8 mouse cellular contexts compared by ENCODE assay signal in genomic region chr9:50774026-50774462, GRCm38 (mm10). TPM values are rescaled to one million over a fixed set of nuclear protein-coding genes. Genes with fewer than 3 reads are reported as not detected.
DNase-seq lines count a peak whose midpoint lies in the region; ATAC-seq and TF ChIP-seq lines count a peak whose summit lies in the region.

No protein-coding gene starts in this region.

- no peaks in the 10 kb centered on the region for H3K27me3 ChIP-seq in kidney, postnatal 0 days (ENCODE audit: insufficient read depth, low read length)
- H3K27me3 ChIP-seq in embryonic facial prominence, embryonic 10.5 days (replicated peaks; ENCODE audit: low read depth, poor library complexity, severe bottlenecking) = no peaks in the 10 kb centered on the region
- no peaks in the 10 kb centered on the region for H3K27me3 ChIP-seq in intestine, embryonic 16.5 days (replicated peaks; ENCODE audit: control insufficient read depth, insufficient read depth, low read length)

- H3K9me3 ChIP-seq in kidney, postnatal 0 days (replicated peaks; ENCODE audit: low read length) = no peaks in the 10 kb centered on the region
- H3K9me3 ChIP-seq in embryonic facial prominence, embryonic 10.5 days = no peaks in the 10 kb centered on the region
- H3K9me3 ChIP-seq in intestine, embryonic 16.5 days (ENCODE audit: control insufficient read depth, low read length) = no peaks in the 10 kb centered on the region

- no peak for ATAC-seq in kidney, postnatal 0 days (replicated peaks; ENCODE audit: low FRiP score, low read depth)
- ATAC-seq in intestine, embryonic 16.5 days = no peak

- DNase-seq in kidney, postnatal 0 days (ENCODE audit: low spot score) = no peak
- DNase-seq in kidney, adult 11 months = no peak
- no peak for DNase-seq in embryonic facial prominence, embryonic 10.5 days (ENCODE audit: low spot score)
- peak; percentile 37 for DNase-seq in naive thymus-derived CD4-positive, alpha-beta T cell, adult 2 months (ENCODE audit: low read depth)
- DNase-seq in left cerebral cortex, adult 11 months (ENCODE audit: low spot score) = no peak
- DNase-seq in frontal cortex, postnatal 14 days (ENCODE audit: low spot score in 2 of 2) = no peak
- no peak for DNase-seq in left cerebral cortex, adult 9 months (ENCODE audit: low spot score in 2 of 2)

- H3K36me3 ChIP-seq in kidney, postnatal 0 days (ENCODE audit: insufficient read depth, low read length) = 0 out of 2 replicates have a peak, but pooled peaks cover 3% of the 10 kb centered on the region
- peaks cover 38% of the 10 kb centered on the region for H3K36me3 ChIP-seq in embryonic facial prominence, embryonic 10.5 days (replicated peaks)
- H3K36me3 ChIP-seq in intestine, embryonic 16.5 days (ENCODE audit: control insufficient read depth, insufficient read depth, low read length) = no peaks in the 10 kb centered on the region

- no peak for TF ChIP-seq CTCF in kidney, postnatal 0 days (IDR thresholded peaks at IDR 0.05; ENCODE audit: low read depth)

- H3K9ac ChIP-seq in kidney, postnatal 0 days (ENCODE audit: low read depth, low read length) = no peak overlapping the region
- H3K9ac ChIP-seq in intestine, embryonic 16.5 days (ENCODE audit: low read depth, low read length) = peak overlapping the region; percentile 33; the same call in 1 of the 2 replicates

- peak overlapping the region; percentile 92; the same call in 1 of the 2 replicates for H3K4me2 ChIP-seq in kidney, postnatal 0 days (ENCODE audit: low read length)
- H3K4me2 ChIP-seq in intestine, embryonic 16.5 days (ENCODE audit: low read depth, low read length) = peak overlapping the region; percentile 86

- no peak overlapping the region for H3K4me3 ChIP-seq in kidney, postnatal 0 days (replicated peaks; ENCODE audit: low read depth, low read length)
- H3K4me3 ChIP-seq in embryonic facial prominence, embryonic 10.5 days = peak overlapping the region; percentile 94; the same call in 1 of the 2 replicates
- H3K4me3 ChIP-seq in intestine, embryonic 16.5 days (ENCODE audit: low read length) = no peak overlapping the region; the same call in 1 of the 2 replicates

- no peak overlapping the region for H3K27ac ChIP-seq in kidney, postnatal 0 days
- no peak overlapping the region for H3K27ac ChIP-seq in embryonic facial prominence, embryonic 10.5 days (replicated peaks)
- H3K27ac ChIP-seq in intestine, embryonic 16.5 days (ENCODE audit: low read length) = no peak overlapping the region

- H3K4me1 ChIP-seq in kidney, postnatal 0 days (replicated peaks; ENCODE audit: insufficient read depth, low read length) = peaks cover 1% of the 10 kb centered on the region; the same call in 1 of the 2 replicates
- peaks cover 29% of the 10 kb centered on the region for H3K4me1 ChIP-seq in embryonic facial prominence, embryonic 10.5 days
- peaks cover 8% of the 10 kb centered on the region for H3K4me1 ChIP-seq in intestine, embryonic 16.5 days (ENCODE audit: control insufficient read depth, insufficient read depth, low read length)

- WGBS in kidney, postnatal 0 days = 60% methylated on average over 4 of the region's 4 CpGs
- WGBS in embryonic facial prominence, embryonic 10.5 days = 85% methylated on average over 4 of the region's 4 CpGs
- WGBS in intestine, embryonic 16.5 days = 50% methylated on average over 4 of the region's 4 CpGs

RNA-seq across cellular contexts. Expression of gene Alg9, which starts 0.8 kb away (rescaled TPM):
- 24.8 and 28.9 TPM in 2 replicates for polyA plus RNA-seq in kidney, postnatal 0 days (2015; fragmentation: Nextera tagmentation; extraction: Ambion mirVana)
- polyA plus RNA-seq in embryonic facial prominence, embryonic 10.5 days (2016; fragmentation: Nextera tagmentation; extraction: Ambion mirVana) = 40.1 and 41.2 TPM in 2 replicates
- polyA plus RNA-seq in intestine, embryonic 16.5 days (2015; fragmentation: Nextera tagmentation; extraction: Ambion mirVana) = 39.1 and 42.9 TPM in 2 replicates

RNA-seq across cellular contexts. Expression of gene 1110032A03Rik, which starts 1.3 kb away (rescaled TPM):
- 56.6 and 62.9 TPM in 2 replicates for polyA plus RNA-seq in kidney, postnatal 0 days (2015; fragmentation: Nextera tagmentation; extraction: Ambion mirVana)
- polyA plus RNA-seq in embryonic facial prominence, embryonic 10.5 days (2016; fragmentation: Nextera tagmentation; extraction: Ambion mirVana) = 23.0 and 28.3 TPM in 2 replicates
- polyA plus RNA-seq in intestine, embryonic 16.5 days (2015; fragmentation: Nextera tagmentation; extraction: Ambion mirVana) = 28.9 and 33.0 TPM in 2 replicates

RNA-seq across cellular contexts. Expression of gene Fdxacb1, which starts 6.0 kb away (rescaled TPM):
- polyA plus RNA-seq in kidney, postnatal 0 days (2015; fragmentation: Nextera tagmentation; extraction: Ambion mirVana) = 7.9 and 9.3 TPM in 2 replicates
- polyA plus RNA-seq in embryonic facial prominence, embryonic 10.5 days (2016; fragmentation: Nextera tagmentation; extraction: Ambion mirVana) = 13.2 and 13.4 TPM in 2 replicates
- 12.6 and 13.0 TPM in 2 replicates for polyA plus RNA-seq in intestine, embryonic 16.5 days (2015; fragmentation: Nextera tagmentation; extraction: Ambion mirVana)

RNA-seq across cellular contexts. Expression of gene Hspb2, which starts 21.9 kb away (rescaled TPM):
- 5.5 and 7.4 TPM in 2 replicates for polyA plus RNA-seq in kidney, postnatal 0 days (2015; fragmentation: Nextera tagmentation; extraction: Ambion mirVana)
- polyA plus RNA-seq in embryonic facial prominence, embryonic 10.5 days (2016; fragmentation: Nextera tagmentation; extraction: Ambion mirVana) = 2.8 and 3.7 TPM in 2 replicates
- polyA plus RNA-seq in intestine, embryonic 16.5 days (2015; fragmentation: Nextera tagmentation; extraction: Ambion mirVana) = 5.0 TPM in 2 replicates

RNA-seq across cellular contexts. Expression of gene Cryab, which starts 22.9 kb away (rescaled TPM):
- 198 and 233 TPM in 2 replicates for polyA plus RNA-seq in kidney, postnatal 0 days (2015; fragmentation: Nextera tagmentation; extraction: Ambion mirVana)
- polyA plus RNA-seq in embryonic facial prominence, embryonic 10.5 days (2016; fragmentation: Nextera tagmentation; extraction: Ambion mirVana) = 12.3 and 12.9 TPM in 2 replicates
- 62.8 and 63.6 TPM in 2 replicates for polyA plus RNA-seq in intestine, embryonic 16.5 days (2015; fragmentation: Nextera tagmentation; extraction: Ambion mirVana)
